Mouse (Mus musculus): ENCODE data around the gene Cbx6. TPM values are rescaled to one million over a fixed set of nuclear protein-coding genes. Genes with fewer than 3 reads are reported as not detected.

Gene Cbx6
- polyA plus RNA-seq, 1 experiment = 68.3 TPM

GRCm38 (mm10) chr15:79875261-79875995 lies 40.9 kb upstream of the Cbx6 start:
- H3K79me3 ChIP-seq (ENCODE audit: low read depth) = no peaks in the 10 kb centered on the region
- H3K4me3 ChIP-seq (ENCODE audit: insufficient read depth, poor library complexity, severe bottlenecking) = no peak overlapping the region
- H3K27me3 ChIP-seq (ENCODE audit: control insufficient read depth, insufficient read depth, insufficient read length) = no peaks in the 10 kb centered on the region
- H3K36me3 ChIP-seq (ENCODE audit: control insufficient read depth, insufficient read depth) = no peaks in the 10 kb centered on the region
- H3K79me2 ChIP-seq (ENCODE audit: control insufficient read depth, insufficient read depth) = no peaks in the 10 kb centered on the region
- no peak overlapping the region for H3ac ChIP-seq (ENCODE audit: control insufficient read depth, insufficient read length, low read depth)
- TF ChIP-seq FOSL1 (IDR thresholded peaks at IDR 0.05; ENCODE audit: insufficient read depth, low read length, poor library complexity, severe bottlenecking) (no peak), CTCF (IDR thresholded peaks at IDR 0.05; ENCODE audit: control insufficient read depth, insufficient read depth, insufficient read length) (no peak), MYOD1 (IDR thresholded peaks at IDR 0.05; ENCODE audit: control insufficient read depth, insufficient read length, low read depth) (no peak), MAX (IDR thresholded peaks at IDR 0.05) (no peak), CEBPB (IDR thresholded peaks at IDR 0.05; ENCODE audit: low read depth) (no peak), MYOG (IDR thresholded peaks at IDR 0.05; ENCODE audit: control insufficient read depth, extremely low read depth, insufficient read length) (no peak), USF1 (IDR thresholded peaks at IDR 0.05; ENCODE audit: low read depth) (no peak)

GRCm38 (mm10) chr15:79873995-79874394 lies 39.5 kb upstream of the Cbx6 start:
- Histone ChIP-seq H3K4me3 (ENCODE audit: insufficient read depth, poor library complexity, severe bottlenecking) (no peak overlapping the region), H3K27me3 (ENCODE audit: control insufficient read depth, insufficient read depth, insufficient read length) (no peaks in the 10 kb centered on the region), H3ac (ENCODE audit: control insufficient read depth, insufficient read length, low read depth) (no peak overlapping the region), H3K79me2 (ENCODE audit: control insufficient read depth, insufficient read depth) (no peaks in the 10 kb centered on the region), H3K36me3 (ENCODE audit: control insufficient read depth, insufficient read depth) (no peaks in the 10 kb centered on the region), H3K79me3 (ENCODE audit: low read depth) (no peaks in the 10 kb centered on the region)
- TF ChIP-seq MYOG (IDR thresholded peaks at IDR 0.05; ENCODE audit: control insufficient read depth, extremely low read depth, insufficient read length) (no peak), USF1 (IDR thresholded peaks at IDR 0.05; ENCODE audit: low read depth) (no peak), FOSL1 (IDR thresholded peaks at IDR 0.05; ENCODE audit: insufficient read depth, low read length, poor library complexity, severe bottlenecking) (no peak), CTCF (IDR thresholded peaks at IDR 0.05; ENCODE audit: control insufficient read depth, insufficient read depth, insufficient read length) (no peak), MAX (IDR thresholded peaks at IDR 0.05) (no peak), MYOD1 (IDR thresholded peaks at IDR 0.05; ENCODE audit: control insufficient read depth, insufficient read length, low read depth) (no peak), CEBPB (IDR thresholded peaks at IDR 0.05; ENCODE audit: low read depth) (no peak)

GRCm38 (mm10) chr15:79873545-79873944 lies 39.1 kb upstream of the Cbx6 start:
- H3ac ChIP-seq (ENCODE audit: control insufficient read depth, insufficient read length, low read depth) = no peak overlapping the region
- no peaks in the 10 kb centered on the region for H3K79me2 ChIP-seq (ENCODE audit: control insufficient read depth, insufficient read depth)
- H3K4me3 ChIP-seq (ENCODE audit: insufficient read depth, poor library complexity, severe bottlenecking) = no peak overlapping the region
- TF ChIP-seq USF1 (IDR thresholded peaks at IDR 0.05; ENCODE audit: low read depth) (no peak), MYOG (IDR thresholded peaks at IDR 0.05; ENCODE audit: control insufficient read depth, extremely low read depth, insufficient read length) (no peak), CEBPB (IDR thresholded peaks at IDR 0.05; ENCODE audit: low read depth) (no peak), CTCF (IDR thresholded peaks at IDR 0.05; ENCODE audit: control insufficient read depth, insufficient read depth, insufficient read length) (no peak), MYOD1 (IDR thresholded peaks at IDR 0.05; ENCODE audit: control insufficient read depth, insufficient read length, low read depth) (no peak), FOSL1 (IDR thresholded peaks at IDR 0.05; ENCODE audit: insufficient read depth, low read length, poor library complexity, severe bottlenecking) (no peak), MAX (IDR thresholded peaks at IDR 0.05) (no peak)
- no peaks in the 10 kb centered on the region for H3K27me3 ChIP-seq (ENCODE audit: control insufficient read depth, insufficient read depth, insufficient read length)
- no peaks in the 10 kb centered on the region for H3K36me3 ChIP-seq (ENCODE audit: control insufficient read depth, insufficient read depth)
- no peaks in the 10 kb centered on the region for H3K79me3 ChIP-seq (ENCODE audit: low read depth)

GRCm38 (mm10) chr15:79867260-79868002 lies 32.9 kb upstream of the Cbx6 start:
- Histone ChIP-seq H3K79me3 (ENCODE audit: low read depth) (no peaks in the 10 kb centered on the region), H3ac (ENCODE audit: control insufficient read depth, insufficient read length, low read depth) (no peak overlapping the region), H3K36me3 (ENCODE audit: control insufficient read depth, insufficient read depth) (no peaks in the 10 kb centered on the region), H3K79me2 (ENCODE audit: control insufficient read depth, insufficient read depth) (no peaks in the 10 kb centered on the region), H3K4me3 (ENCODE audit: insufficient read depth, poor library complexity, severe bottlenecking) (no peak overlapping the region), H3K27me3 (ENCODE audit: control insufficient read depth, insufficient read depth, insufficient read length) (peaks cover 7% of the 10 kb centered on the region)
- TF ChIP-seq MYOG (IDR thresholded peaks at IDR 0.05; ENCODE audit: control insufficient read depth, extremely low read depth, insufficient read length) (no peak), CTCF (IDR thresholded peaks at IDR 0.05; ENCODE audit: control insufficient read depth, insufficient read depth, insufficient read length) (no peak), CEBPB (IDR thresholded peaks at IDR 0.05; ENCODE audit: low read depth) (no peak), FOSL1 (IDR thresholded peaks at IDR 0.05; ENCODE audit: insufficient read depth, low read length, poor library complexity, severe bottlenecking) (no peak), MAX (IDR thresholded peaks at IDR 0.05) (no peak), USF1 (IDR thresholded peaks at IDR 0.05; ENCODE audit: low read depth) (no peak), MYOD1 (IDR thresholded peaks at IDR 0.05; ENCODE audit: control insufficient read depth, insufficient read length, low read depth) (no peak)

- H3ac ChIP-seq (ENCODE audit: control insufficient read depth, insufficient read length, low read depth) = no peak overlapping the region
- no peaks in the 10 kb centered on the region for H3K79me3 ChIP-seq (ENCODE audit: low read depth)
- H3K36me3 ChIP-seq (ENCODE audit: control insufficient read depth, insufficient read depth) = no peaks in the 10 kb centered on the region
- H3K4me3 ChIP-seq (ENCODE audit: insufficient read depth, poor library complexity, severe bottlenecking) = no peak overlapping the region
- H3K79me2 ChIP-seq (ENCODE audit: control insufficient read depth, insufficient read depth) = no peaks in the 10 kb centered on the region
- peaks cover 7% of the 10 kb centered on the region for H3K27me3 ChIP-seq (ENCODE audit: control insufficient read depth, insufficient read depth, insufficient read length)
- TF ChIP-seq MYOG (IDR thresholded peaks at IDR 0.05; ENCODE audit: control insufficient read depth, extremely low read depth, insufficient read length) (no peak), CEBPB (IDR thresholded peaks at IDR 0.05; ENCODE audit: low read depth) (no peak), CTCF (IDR thresholded peaks at IDR 0.05; ENCODE audit: control insufficient read depth, insufficient read depth, insufficient read length) (no peak), MYOD1 (IDR thresholded peaks at IDR 0.05; ENCODE audit: control insufficient read depth, insufficient read length, low read depth) (no peak), USF1 (IDR thresholded peaks at IDR 0.05; ENCODE audit: low read depth) (no peak), FOSL1 (IDR thresholded peaks at IDR 0.05; ENCODE audit: insufficient read depth, low read length, poor library complexity, severe bottlenecking) (no peak), MAX (IDR thresholded peaks at IDR 0.05) (no peak)
These were observed 25.3 kb upstream of the Cbx6 start for GRCm38 (mm10) chr15:79859821-79860220.

Measured in C2C12 (cell line).